Mouse (Mus musculus): ENCODE measurements around the gene Dnajb7.

DNA sequence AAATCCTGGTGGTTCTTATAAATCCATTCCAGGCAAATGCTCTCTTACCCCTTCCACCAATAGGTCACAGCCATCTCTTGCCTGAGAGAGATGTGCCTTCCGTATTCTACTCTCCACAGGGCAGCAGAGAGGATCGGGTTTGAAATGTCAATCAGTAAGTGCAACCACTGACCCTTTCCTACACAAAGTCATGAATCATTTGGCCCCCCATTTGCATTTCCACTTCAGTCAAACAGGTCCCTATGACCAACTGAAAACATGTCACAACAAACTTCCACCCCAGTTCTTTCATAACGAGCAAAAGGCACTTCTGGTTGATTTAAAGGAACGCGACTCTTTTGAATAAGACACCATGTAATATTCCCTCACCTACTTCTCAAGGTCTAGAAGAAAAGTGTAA is 48.7 kb downstream of the Dnajb7 start:
- no peak for TF ChIP-seq CTCF (conservative IDR thresholded peaks at IDR 0.05; ENCODE audit: low read length)
- TF ChIP-seq POU5F1 (IDR thresholded peaks at IDR 0.05; ENCODE audit: borderline replicate concordance, low read length) = no peak

Measured in E14TG2a.4 (cell line).